Mouse (Mus musculus): Measurements from ENCODE around the gene Insig1. TPM values are rescaled to one million over a fixed set of nuclear protein-coding genes. Genes with fewer than 3 reads are reported as not detected.

Gene Insig1
- polyA plus RNA-seq, 1 experiment from 2014 or later, result 90.8 TPM

DNA sequence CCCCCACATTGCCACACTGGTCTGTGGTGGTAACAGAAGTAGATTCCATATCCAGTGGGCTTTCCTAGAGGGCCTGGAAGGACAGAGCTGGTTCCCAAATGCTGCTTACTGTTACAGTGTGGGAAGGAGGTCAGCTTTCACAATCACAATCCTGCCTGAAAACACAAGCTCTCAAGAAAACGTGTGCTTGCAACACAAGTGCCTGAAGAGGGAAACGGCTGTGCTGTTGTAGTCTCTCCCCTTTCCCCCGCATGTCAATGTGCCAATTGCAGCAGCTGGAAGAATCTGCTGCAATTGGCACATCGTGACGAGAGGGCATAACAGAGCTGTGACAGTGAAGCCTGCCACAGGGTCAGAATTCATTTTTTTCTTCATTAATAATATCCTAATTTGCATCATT is 33.5 kb upstream of the Insig1 start:
- H3K9ac ChIP-seq (ENCODE audit: low read depth, low read length), result no peak overlapping the region
- H3K4me3 ChIP-seq (ENCODE audit: low read depth, low read length), result no peak overlapping the region
- no peak for ATAC-seq (ENCODE audit: low read depth)
- peak overlapping the region; percentile 14; the same call in 1 of the 2 replicates for H3K27ac ChIP-seq (ENCODE audit: low read length)
- H3K4me2 ChIP-seq (ENCODE audit: low read depth, low read length), result no peak overlapping the region
- no peaks in the 10 kb centered on the region for H3K27me3 ChIP-seq (ENCODE audit: control insufficient read depth, insufficient read depth, low read depth, low read length)
- peaks cover 15% of the 10 kb centered on the region for H3K4me1 ChIP-seq (ENCODE audit: control insufficient read depth, low read depth, low read length)
- H3K36me3 ChIP-seq (ENCODE audit: control insufficient read depth, insufficient read depth), result no peaks in the 10 kb centered on the region
- no peaks in the 10 kb centered on the region for H3K9me3 ChIP-seq (replicated peaks; ENCODE audit: control insufficient read depth, low read length)
- WGBS (ENCODE audit: insufficient replicate concordance), result 35% methylated on average over 5 of the region's 5 CpGs

DNA sequence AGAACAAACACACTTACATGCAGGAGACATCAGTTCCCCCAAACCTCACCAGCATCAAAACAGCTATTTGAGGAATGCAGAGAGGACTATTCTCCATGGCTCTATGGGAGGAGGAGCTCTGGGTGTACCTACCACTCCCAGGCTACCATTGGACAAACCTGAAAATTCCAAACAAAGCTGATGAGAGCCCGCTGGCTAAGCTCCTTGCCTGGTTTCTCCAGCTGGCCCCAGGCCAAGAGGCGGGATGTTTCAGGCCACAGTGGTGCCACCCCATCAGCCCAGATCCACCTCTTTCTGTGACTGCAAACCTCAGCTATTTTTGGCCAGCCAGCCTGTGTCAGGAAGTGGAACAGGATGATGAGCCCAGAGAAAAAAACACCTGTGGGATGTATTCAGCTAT is 33.0 kb upstream of the Insig1 start:
- 23% methylated on average over 2 of the region's 2 CpGs for WGBS (ENCODE audit: insufficient replicate concordance)
- H3K4me1 ChIP-seq (ENCODE audit: control insufficient read depth, low read depth, low read length), result peaks cover 20% of the 10 kb centered on the region

DNA sequence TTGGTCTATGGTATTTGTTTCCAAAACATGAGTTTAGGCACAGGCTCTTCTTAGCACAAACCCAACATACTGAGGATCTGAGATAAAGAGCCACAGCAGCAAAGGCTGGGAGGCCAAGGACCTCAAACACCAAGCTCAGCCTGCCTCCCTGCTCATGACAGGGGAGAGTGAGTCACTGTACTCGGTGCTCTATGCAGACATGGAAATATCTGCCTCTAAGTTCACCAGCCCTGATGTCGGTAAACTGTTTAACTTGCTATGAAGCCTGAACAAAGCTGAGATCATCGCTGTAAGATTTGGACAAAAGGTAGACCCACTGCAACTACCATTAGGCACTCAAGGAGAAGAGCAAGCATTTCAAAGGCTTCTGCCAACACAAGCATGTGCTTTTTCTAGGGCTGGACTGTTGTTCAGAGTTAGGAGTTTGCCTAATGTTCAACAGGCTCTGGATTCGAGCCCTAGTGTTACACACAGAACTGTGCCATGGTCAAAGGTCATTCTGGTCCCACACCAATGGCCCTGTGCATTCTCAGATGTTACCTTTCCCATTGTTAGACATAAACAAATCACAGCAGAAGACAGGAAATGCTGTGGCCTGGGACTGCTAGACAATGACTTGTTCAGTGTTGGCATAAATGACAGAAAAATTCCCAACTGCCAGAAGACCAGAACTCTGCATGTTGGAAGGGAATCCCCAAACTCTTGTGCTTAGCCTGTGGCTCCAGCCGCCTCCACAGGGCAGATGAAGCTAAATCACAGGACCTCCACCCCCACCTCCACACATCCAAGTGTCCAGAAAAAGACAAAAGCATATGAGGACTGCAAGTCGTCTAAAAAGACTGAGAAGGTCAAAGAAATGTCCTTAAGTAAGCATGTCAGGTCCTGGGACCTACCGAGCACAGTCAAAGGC is 31.2 kb upstream of the Insig1 start:
- ATAC-seq (ENCODE audit: low read depth), result no peak
- H3K4me2 ChIP-seq (ENCODE audit: low read depth, low read length), result no peak overlapping the region
- H3K36me3 ChIP-seq (ENCODE audit: control insufficient read depth, insufficient read depth), result no peaks in the 10 kb centered on the region
- H3K4me1 ChIP-seq (ENCODE audit: control insufficient read depth, low read depth, low read length), result peaks cover 20% of the 10 kb centered on the region
- 51% methylated on average over 7 of the region's 7 CpGs for WGBS (ENCODE audit: insufficient replicate concordance)
- no peak overlapping the region for H3K9ac ChIP-seq (ENCODE audit: low read depth, low read length)
- no peak overlapping the region for H3K4me3 ChIP-seq (ENCODE audit: low read depth, low read length)
- no peak overlapping the region for H3K27ac ChIP-seq (ENCODE audit: low read length)
- H3K27me3 ChIP-seq (ENCODE audit: control insufficient read depth, insufficient read depth, low read depth, low read length), result no peaks in the 10 kb centered on the region
- no peaks in the 10 kb centered on the region for H3K9me3 ChIP-seq (replicated peaks; ENCODE audit: control insufficient read depth, low read length)

More for the DNA sequence above, 33.0 kb upstream of the Insig1 start:
- no peaks in the 10 kb centered on the region for H3K36me3 ChIP-seq (ENCODE audit: control insufficient read depth, insufficient read depth)
- no peaks in the 10 kb centered on the region for H3K9me3 ChIP-seq (replicated peaks; ENCODE audit: control insufficient read depth, low read length)
- H3K27me3 ChIP-seq (ENCODE audit: control insufficient read depth, insufficient read depth, low read depth, low read length), result no peaks in the 10 kb centered on the region
- peak; percentile 67 for ATAC-seq (ENCODE audit: low read depth)
- H3K9ac ChIP-seq (ENCODE audit: low read depth, low read length), result no peak overlapping the region
- H3K27ac ChIP-seq (ENCODE audit: low read length), result no peak overlapping the region
- no peak overlapping the region for H3K4me2 ChIP-seq (ENCODE audit: low read depth, low read length)
- H3K4me3 ChIP-seq (ENCODE audit: low read depth, low read length), result no peak overlapping the region

DNA sequence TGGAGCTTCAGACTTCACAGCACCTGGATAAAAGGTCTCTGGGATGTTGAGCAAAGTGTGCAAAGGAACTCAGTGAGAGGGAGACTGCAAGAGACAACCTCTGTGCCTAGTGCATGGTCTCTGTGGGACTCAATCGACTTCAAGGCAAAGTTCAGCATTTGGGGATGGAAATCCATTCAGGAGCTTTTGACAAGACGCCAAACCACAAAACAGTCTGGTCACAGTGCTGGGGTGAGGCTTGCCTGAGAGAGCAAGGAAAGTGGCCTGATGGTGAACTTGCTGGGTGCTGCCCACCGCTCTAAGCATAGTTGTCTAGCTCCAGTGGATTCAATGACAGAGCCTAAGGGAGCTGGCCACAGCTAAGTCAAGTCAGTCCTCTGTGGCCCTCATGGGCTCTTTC is 30.4 kb upstream of the Insig1 start:
- ATAC-seq (ENCODE audit: low read depth), result no peak
- no peak overlapping the region for H3K4me2 ChIP-seq (ENCODE audit: low read depth, low read length)
- H3K27ac ChIP-seq (ENCODE audit: low read length), result no peak overlapping the region
- H3K4me3 ChIP-seq (ENCODE audit: low read depth, low read length), result no peak overlapping the region
- no peak overlapping the region for H3K9ac ChIP-seq (ENCODE audit: low read depth, low read length)
- H3K4me1 ChIP-seq (ENCODE audit: control insufficient read depth, low read depth, low read length), result peaks cover 20% of the 10 kb centered on the region
- no peaks in the 10 kb centered on the region for H3K9me3 ChIP-seq (replicated peaks; ENCODE audit: control insufficient read depth, low read length)
- H3K36me3 ChIP-seq (ENCODE audit: control insufficient read depth, insufficient read depth), result no peaks in the 10 kb centered on the region
- 60% methylated on average over 3 of the region's 3 CpGs for WGBS (ENCODE audit: insufficient replicate concordance)
- H3K27me3 ChIP-seq (ENCODE audit: control insufficient read depth, insufficient read depth, low read depth, low read length), result no peaks in the 10 kb centered on the region

DNA sequence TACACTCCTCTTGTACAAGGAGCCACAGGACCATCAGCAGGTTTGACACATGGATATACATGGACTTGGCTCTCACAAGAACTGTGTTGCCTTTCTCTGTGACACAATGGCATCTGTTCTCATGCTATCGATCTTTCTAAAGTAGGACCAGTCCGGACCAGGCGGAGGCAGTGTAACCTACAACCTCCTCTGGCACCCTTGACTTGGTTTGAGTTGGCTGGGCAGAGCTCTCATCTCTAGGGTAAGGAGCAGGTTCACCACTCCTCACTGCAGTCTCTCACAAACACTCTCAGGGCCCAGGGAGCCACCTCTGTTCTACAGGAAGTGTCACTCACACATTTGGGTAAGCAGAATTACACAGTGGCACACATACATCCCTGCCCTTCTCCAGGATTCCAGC is 29.1 kb upstream of the Insig1 start:
- no peak overlapping the region for H3K4me3 ChIP-seq (ENCODE audit: low read depth, low read length)
- H3K4me1 ChIP-seq (ENCODE audit: control insufficient read depth, low read depth, low read length), result peaks cover 20% of the 10 kb centered on the region
- no peak overlapping the region for H3K27ac ChIP-seq (ENCODE audit: low read length)
- no peak overlapping the region for H3K4me2 ChIP-seq (ENCODE audit: low read depth, low read length)
- H3K36me3 ChIP-seq (ENCODE audit: control insufficient read depth, insufficient read depth), result no peaks in the 10 kb centered on the region
- WGBS (ENCODE audit: insufficient replicate concordance), result 73% methylated on average over 3 of the region's 3 CpGs
- H3K9me3 ChIP-seq (replicated peaks; ENCODE audit: control insufficient read depth, low read length), result no peaks in the 10 kb centered on the region
- no peak for ATAC-seq (ENCODE audit: low read depth)
- H3K9ac ChIP-seq (ENCODE audit: low read depth, low read length), result no peak overlapping the region
- no peaks in the 10 kb centered on the region for H3K27me3 ChIP-seq (ENCODE audit: control insufficient read depth, insufficient read depth, low read depth, low read length)

DNA sequence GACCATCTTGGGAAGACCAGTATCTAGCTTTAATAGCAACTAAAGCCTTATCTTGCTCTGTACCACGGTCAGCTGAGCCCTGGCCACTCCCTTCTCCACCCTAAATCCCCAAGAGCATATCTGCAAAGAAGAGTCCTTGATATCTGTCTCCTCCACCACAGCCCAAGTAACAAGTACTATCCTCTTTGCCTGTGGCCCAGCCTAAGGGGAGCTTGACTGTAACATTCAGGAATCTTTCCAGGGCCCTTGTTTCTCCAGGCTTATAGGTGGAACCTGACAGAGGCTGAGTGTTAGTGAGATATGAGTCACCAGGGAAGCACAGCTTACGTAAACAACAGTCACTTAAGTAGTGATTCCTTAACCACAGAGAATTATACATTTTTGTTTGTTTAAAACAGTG is 28.4 kb upstream of the Insig1 start:
- peak overlapping the region; percentile 24 for H3K4me2 ChIP-seq (ENCODE audit: low read depth, low read length)
- H3K36me3 ChIP-seq (ENCODE audit: control insufficient read depth, insufficient read depth), result no peaks in the 10 kb centered on the region
- peak; percentile 87 for ATAC-seq (ENCODE audit: low read depth)
- no peaks in the 10 kb centered on the region for H3K9me3 ChIP-seq (replicated peaks; ENCODE audit: control insufficient read depth, low read length)
- H3K4me1 ChIP-seq (ENCODE audit: control insufficient read depth, low read depth, low read length), result peaks cover 16% of the 10 kb centered on the region
- H3K27me3 ChIP-seq (ENCODE audit: control insufficient read depth, insufficient read depth, low read depth, low read length), result no peaks in the 10 kb centered on the region
- 29% methylated on average over 2 of the region's 2 CpGs for whole genome bisulfite sequencing (ENCODE audit: insufficient replicate concordance)
- no peak overlapping the region for H3K9ac ChIP-seq (ENCODE audit: low read depth, low read length)
- H3K27ac ChIP-seq (ENCODE audit: low read length), result no peak overlapping the region
- H3K4me3 ChIP-seq (ENCODE audit: low read depth, low read length), result no peak overlapping the region

DNA sequence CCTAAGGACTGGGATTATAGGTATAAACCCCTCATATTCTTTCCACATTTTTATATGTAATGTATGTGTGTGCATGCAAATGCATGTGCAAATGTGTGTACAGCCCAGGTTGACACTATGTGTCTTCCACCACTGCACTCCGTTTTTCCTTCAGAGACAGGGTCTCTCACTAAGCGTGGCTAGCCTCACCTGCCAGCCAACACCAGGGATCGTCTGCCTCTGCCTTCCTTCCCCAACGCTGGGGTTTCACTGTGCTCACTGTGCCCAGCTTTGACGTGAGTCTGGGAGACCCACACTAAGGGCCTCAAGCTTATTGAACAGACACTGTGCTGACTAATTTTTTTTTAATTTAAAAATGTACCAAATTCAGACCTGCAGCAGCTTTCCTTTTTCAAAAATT is 27.8 kb upstream of the Insig1 start:
- Histone ChIP-seq H3K27ac (ENCODE audit: low read length) (no peak overlapping the region), H3K9ac (ENCODE audit: low read depth, low read length) (no peak overlapping the region), H3K9me3 (replicated peaks; ENCODE audit: control insufficient read depth, low read length) (no peaks in the 10 kb centered on the region), H3K27me3 (ENCODE audit: control insufficient read depth, insufficient read depth, low read depth, low read length) (no peaks in the 10 kb centered on the region), H3K4me2 (ENCODE audit: low read depth, low read length) (no peak overlapping the region), H3K36me3 (ENCODE audit: control insufficient read depth, insufficient read depth) (no peaks in the 10 kb centered on the region), H3K4me3 (ENCODE audit: low read depth, low read length) (no peak overlapping the region), H3K4me1 (ENCODE audit: control insufficient read depth, low read depth, low read length) (peaks cover 14% of the 10 kb centered on the region)
- no peak for ATAC-seq (ENCODE audit: low read depth)
- 64% methylated on average over 5 of the region's 5 CpGs for WGBS (ENCODE audit: insufficient replicate concordance)

DNA sequence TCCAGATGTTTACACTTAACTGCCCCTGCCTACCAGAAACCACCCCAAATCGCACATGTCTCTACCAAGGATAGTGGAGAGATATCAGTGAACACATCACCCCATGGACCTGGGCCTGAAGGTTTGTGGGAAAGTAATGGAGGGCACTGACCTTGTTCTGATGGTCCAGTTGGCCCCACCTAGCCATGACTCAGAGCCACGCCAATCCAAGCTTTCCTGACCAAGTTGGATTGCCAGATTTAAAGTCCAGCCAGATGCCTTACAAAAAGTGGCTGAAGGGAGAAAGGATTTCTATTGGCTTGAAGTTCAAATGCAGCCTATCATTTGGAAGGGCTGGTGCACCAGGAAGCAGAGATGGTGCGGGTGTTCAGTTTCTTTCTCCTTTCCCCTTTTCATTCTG is 24.2 kb upstream of the Insig1 start:
- H3K4me2 ChIP-seq (ENCODE audit: low read depth, low read length), result no peak overlapping the region
- H3K4me3 ChIP-seq (ENCODE audit: low read depth, low read length), result no peak overlapping the region
- WGBS (ENCODE audit: insufficient replicate concordance), result 50% methylated on average over 3 of the region's 3 CpGs
- no peak overlapping the region for H3K27ac ChIP-seq (ENCODE audit: low read length)
- no peaks in the 10 kb centered on the region for H3K9me3 ChIP-seq (replicated peaks; ENCODE audit: control insufficient read depth, low read length)
- no peak for ATAC-seq (ENCODE audit: low read depth)
- H3K9ac ChIP-seq (ENCODE audit: low read depth, low read length), result no peak overlapping the region
- no peaks in the 10 kb centered on the region for H3K27me3 ChIP-seq (ENCODE audit: control insufficient read depth, insufficient read depth, low read depth, low read length)
- H3K36me3 ChIP-seq (ENCODE audit: control insufficient read depth, insufficient read depth), result no peaks in the 10 kb centered on the region
- peaks cover 12% of the 10 kb centered on the region for H3K4me1 ChIP-seq (ENCODE audit: control insufficient read depth, low read depth, low read length)

DNA sequence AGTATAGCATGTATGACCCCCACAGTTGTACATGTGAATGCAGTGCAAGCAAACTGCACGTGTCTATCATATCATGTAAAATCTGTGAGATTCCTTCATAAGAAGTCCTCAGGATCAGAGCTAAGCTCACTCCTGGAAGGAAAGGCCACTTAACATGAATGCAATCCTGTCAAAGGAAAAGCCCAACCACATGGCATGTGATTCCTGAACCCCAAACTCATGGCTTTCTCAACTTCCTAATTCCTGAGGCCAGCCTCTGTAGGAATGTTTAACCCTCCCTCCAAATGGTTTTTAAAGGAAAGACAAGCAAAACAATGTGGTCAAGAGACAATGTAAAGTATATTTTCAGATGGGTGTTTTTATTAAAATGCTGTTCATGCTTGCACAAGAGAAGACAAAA is 23.2 kb upstream of the Insig1 start:
- peaks cover 2% of the 10 kb centered on the region for H3K4me1 ChIP-seq (ENCODE audit: control insufficient read depth, low read depth, low read length)
- no peaks in the 10 kb centered on the region for H3K27me3 ChIP-seq (ENCODE audit: control insufficient read depth, insufficient read depth, low read depth, low read length)
- no peak overlapping the region for H3K4me3 ChIP-seq (ENCODE audit: low read depth, low read length)
- H3K27ac ChIP-seq (ENCODE audit: low read length), result no peak overlapping the region
- H3K36me3 ChIP-seq (ENCODE audit: control insufficient read depth, insufficient read depth), result no peaks in the 10 kb centered on the region
- H3K9ac ChIP-seq (ENCODE audit: low read depth, low read length), result no peak overlapping the region
- H3K4me2 ChIP-seq (ENCODE audit: low read depth, low read length), result no peak overlapping the region
- WGBS (ENCODE audit: insufficient replicate concordance), result 56% methylated on average over 1 of the region's 1 CpGs
- ATAC-seq (ENCODE audit: low read depth), result no peak
- H3K9me3 ChIP-seq (replicated peaks; ENCODE audit: control insufficient read depth, low read length), result no peaks in the 10 kb centered on the region

All from liver, embryonic 16.5 days (tissue).